Mouse (Mus musculus) testis, adult 2 months (tissue): ENCODE results near the gene Cope.

Source experiments
- CTCF ChIP-seq: fragments of 200-500 bp; IDR thresholded peaks from 2 replicates; pipeline ENCODE4 v1.5.1; 2012; ENCODE audit warnings: low read depth, mild to moderate bottlenecking, inconsistent platforms, low read length, moderate library complexity; ENCODE audit not compliant: control insufficient read depth, insufficient read depth, insufficient replicate concordance
- POLR2A ChIP-seq: fragments of 200-500 bp; IDR thresholded peaks from 2 replicates; pipeline ENCODE4 v1.6.1; 2012; ENCODE audit warnings: low read depth, mild to moderate bottlenecking, inconsistent platforms, low read length, moderate library complexity; ENCODE audit not compliant: control insufficient read depth

DNA sequence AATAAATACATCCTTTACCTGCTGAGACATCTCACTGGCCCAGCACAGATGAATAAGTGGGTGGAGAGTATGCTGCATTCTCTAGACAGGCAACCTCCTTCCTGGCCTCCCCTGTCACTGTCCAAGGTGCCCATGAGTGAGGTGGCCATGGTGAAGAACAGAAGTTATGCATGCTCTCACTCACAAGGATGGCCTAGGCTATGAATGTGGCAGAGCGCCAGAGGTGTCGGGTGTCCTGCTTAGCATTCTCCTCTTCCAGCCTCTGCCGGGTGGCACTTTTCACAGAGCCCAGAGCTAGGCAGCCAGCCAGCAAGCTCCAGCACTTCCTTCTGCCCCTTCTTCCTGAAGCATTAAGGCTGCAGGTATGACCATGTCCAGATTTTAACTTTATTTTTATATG, 57.1 kb downstream of the Cope start:
- no peak for TF ChIP-seq POLR2A
- no peak for TF ChIP-seq CTCF
